Mouse (Mus musculus) frontal cortex, adult (tissue): Measurements from ENCODE around the gene Vrk1.

Experiments
- ATAC-seq: cut with Nextera tagmentation; 2 replicates; pipeline ENCODE4 v1.9.2; 2017; ENCODE audit warnings: mild to moderate bottlenecking, moderate library complexity, mixed read lengths; ENCODE audit not compliant: low TSS enrichment

The Vrk1 gene

GRCm38 (mm10) chr12:106046143-106046795 lies 36.2 kb downstream of the Vrk1 start:
- no peak for ATAC-seq

- peak; percentile 48 for ATAC-seq
Measured at GRCm38 (mm10) chr12:106052271-106052670, 42.2 kb downstream of the Vrk1 start.

GRCm38 (mm10) chr12:106055799-106056198 lies 45.8 kb downstream of the Vrk1 start:
- peak; percentile 93 for ATAC-seq

- ATAC-seq = no peak
Measured at GRCm38 (mm10) chr12:106059873-106060573, 50.0 kb downstream of the Vrk1 start.

- no peak for ATAC-seq
Measured at GRCm38 (mm10) chr12:106070434-106071155, 60.6 kb downstream of the Vrk1 start.

- no peak for ATAC-seq
Measured at GRCm38 (mm10) chr12:106071575-106072166, 61.6 kb downstream of the Vrk1 start.

- no peak for ATAC-seq
Measured at GRCm38 (mm10) chr12:106074371-106075155, 64.5 kb downstream of the Vrk1 start.

- ATAC-seq = no peak
Measured at GRCm38 (mm10) chr12:106076131-106076530, 66.1 kb downstream of the Vrk1 start.

GRCm38 (mm10) chr12:106080511-106080910 lies 70.5 kb downstream of the Vrk1 start:
- ATAC-seq = no peak

- peak; percentile 59 for ATAC-seq
Measured at GRCm38 (mm10) chr12:106080945-106081747, 71.1 kb downstream of the Vrk1 start.

- ATAC-seq = no peak
Measured at GRCm38 (mm10) chr12:106081748-106082140, 71.7 kb downstream of the Vrk1 start.

GRCm38 (mm10) chr12:106082191-106082957 lies 72.3 kb downstream of the Vrk1 start:
- no peak for ATAC-seq

GRCm38 (mm10) chr12:106082958-106083381 lies 72.9 kb downstream of the Vrk1 start:
- no peak for ATAC-seq

- no peak for ATAC-seq
Measured at GRCm38 (mm10) chr12:106084126-106084525, 74.1 kb downstream of the Vrk1 start.

GRCm38 (mm10) chr12:106094827-106095226 lies 84.8 kb downstream of the Vrk1 start:
- no peak for ATAC-seq

- ATAC-seq = no peak
Measured at GRCm38 (mm10) chr12:106102003-106102402, 92.0 kb downstream of the Vrk1 start.

- no peak for ATAC-seq
Measured at GRCm38 (mm10) chr12:106102726-106103643, 93.0 kb downstream of the Vrk1 start.

GRCm38 (mm10) chr12:106107272-106107671 lies 97.2 kb downstream of the Vrk1 start:
- no peak for ATAC-seq
